Mouse (Mus musculus) splenic B cell, adult 2 months (primary cell): ENCODE results near the gene Tesk1.
A peak's percentile ranks its signal among the peaks of the same experiment; 100 is the strongest.
"Not testable (repeated sequence)": the region's sequence is repeated elsewhere in the genome, so short reads cannot be mapped to it uniquely, and the experiment has no call there.

Experiments
- DNase-seq: peaks from one replicate; pipeline ENCODE4 v3.0.0-alpha.2; 2011; ENCODE audit warnings: low read depth, low spot score
- H3K27me3 ChIP-seq: 2 replicates; pipeline ENCODE4 v1.6.1; 2012; ENCODE audit warnings: mild to moderate bottlenecking, low read length, moderate library complexity, mixed read lengths; ENCODE audit not compliant: control insufficient read depth, poor library complexity, insufficient read depth, severe bottlenecking
- H3K36me3 ChIP-seq: 2 replicates; pipeline ENCODE4 v1.6.1; 2012; ENCODE audit warnings: mild to moderate bottlenecking, low read length, moderate library complexity, mixed read lengths; ENCODE audit not compliant: control insufficient read depth, poor library complexity, insufficient read depth, severe bottlenecking

The Tesk1 gene

DNA sequence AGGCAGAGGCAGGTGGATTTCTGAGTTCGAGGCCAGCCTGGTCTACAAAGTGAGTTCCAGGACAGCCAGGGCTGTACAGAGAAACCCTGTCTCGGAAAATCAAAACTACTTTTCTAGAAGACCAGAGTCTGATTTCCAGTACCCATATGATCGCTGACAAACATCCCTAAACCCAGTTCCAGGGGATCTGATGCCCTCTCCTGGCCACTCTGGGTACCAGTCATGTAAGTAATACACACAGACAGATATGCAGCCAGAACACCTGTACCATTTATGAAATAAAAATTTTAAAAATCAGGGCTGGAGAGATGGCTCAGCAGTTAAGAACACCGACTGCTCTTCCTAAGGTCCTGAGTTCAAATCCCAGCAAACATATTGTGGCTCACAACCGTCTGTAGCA, 43.9 kb downstream of the Tesk1 start:
- peak; percentile 47 for DNase-seq
- H3K27me3 ChIP-seq, H3K36me3 ChIP-seq: not testable (repeated sequence)

DNA sequence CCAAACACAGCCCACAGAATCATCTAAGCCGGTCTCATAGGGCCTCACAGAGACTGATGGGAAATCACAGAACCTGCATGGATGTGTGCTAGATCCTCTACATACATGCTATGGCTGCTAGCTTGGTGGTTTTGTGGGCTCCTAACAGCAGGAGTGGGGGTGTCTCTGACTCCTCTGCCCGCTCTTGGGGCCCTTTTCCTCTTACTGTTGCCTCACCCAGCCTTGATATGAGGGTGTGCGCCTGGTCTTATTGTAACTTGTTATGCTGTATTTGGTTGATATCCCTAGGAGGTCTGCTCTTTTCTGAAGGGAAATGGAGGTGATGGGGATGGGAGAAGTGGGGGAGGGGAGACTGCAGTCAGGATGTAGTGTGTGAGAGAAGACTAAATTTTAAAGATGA, 47.9 kb downstream of the Tesk1 start:
- no peak for DNase-seq
- Histone ChIP-seq H3K36me3 (no peaks in the 10 kb centered on the region), H3K27me3 (no peaks in the 10 kb centered on the region)

- DNase-seq = no peak
- Histone ChIP-seq H3K36me3 (no peaks in the 10 kb centered on the region), H3K27me3 (no peaks in the 10 kb centered on the region)
Measured at GRCm38 (mm10) chr4:43490801-43491200, 49.1 kb downstream of the Tesk1 start.

- DNase-seq = peak; percentile 77
- H3K36me3 ChIP-seq = no peaks in the 10 kb centered on the region
- no peaks in the 10 kb centered on the region for H3K27me3 ChIP-seq
Measured at GRCm38 (mm10) chr4:43492101-43492820, 50.5 kb downstream of the Tesk1 start.

DNA sequence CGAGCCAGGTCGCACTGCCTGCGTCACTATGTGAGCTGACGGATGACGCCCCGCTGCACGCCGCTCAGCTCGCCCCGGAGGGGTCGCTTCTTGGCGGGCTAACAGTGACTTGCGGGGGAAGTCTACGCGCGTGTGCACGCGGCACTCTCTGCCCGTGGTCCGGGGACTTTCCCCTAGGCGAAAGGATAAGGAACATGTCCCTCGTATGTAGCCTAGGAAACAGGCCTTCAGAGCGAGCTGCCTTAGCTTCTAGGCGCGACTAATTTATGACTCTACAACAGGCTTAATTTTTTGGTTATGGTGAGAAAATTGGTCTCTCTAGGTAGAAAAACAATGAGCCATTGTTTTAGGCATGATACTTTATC, 51.1 kb downstream of the Tesk1 start, which contains the start of gene Ccdc107:
Gene Ccdc107 (plus strand): TSS at position 80 of the 365 bp plus-strand sequence.
- H3K36me3 ChIP-seq = no peaks in the 10 kb centered on the region
- peak; percentile 98 for DNase-seq

DNA sequence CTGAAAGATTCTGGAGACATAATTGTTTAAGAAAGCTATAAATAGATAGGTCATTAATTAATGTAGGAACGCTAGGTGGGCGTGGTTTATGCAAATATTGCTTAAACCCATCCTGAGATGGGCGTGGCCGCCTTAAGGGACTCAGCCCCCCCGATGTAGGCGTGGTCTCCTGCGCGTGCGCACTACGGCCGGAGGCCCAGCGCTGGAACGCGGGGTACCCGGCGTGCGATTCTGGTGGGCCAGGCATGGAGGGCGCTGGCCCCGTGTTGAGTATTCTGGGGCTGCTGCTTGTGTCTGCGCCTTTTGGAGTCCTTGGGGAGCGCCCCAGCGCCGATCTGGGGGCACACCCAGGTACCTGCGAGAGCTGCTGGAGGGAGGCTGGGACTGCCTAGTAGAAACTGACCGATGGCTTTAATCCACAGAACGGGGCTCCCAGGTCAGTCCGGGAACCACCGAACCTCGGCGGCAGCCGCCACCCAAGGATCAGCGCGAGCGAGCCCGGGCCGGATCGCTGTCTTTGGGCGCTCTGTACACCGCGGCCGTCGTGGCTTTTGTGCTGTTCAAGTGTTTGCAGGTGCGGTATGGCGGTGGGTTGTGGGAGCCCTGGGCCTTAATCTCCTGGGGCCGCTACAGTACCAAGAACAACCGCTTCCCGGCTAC, 51.6 kb downstream of the Tesk1 start:
- Histone ChIP-seq H3K27me3 (no peaks in the 10 kb centered on the region), H3K36me3 (no peaks in the 10 kb centered on the region)
- DNase-seq = peak; percentile 97

More for the DNA sequence above, 51.1 kb downstream of the Tesk1 start, which contains the start of gene Ccdc107:
- no peaks in the 10 kb centered on the region for H3K27me3 ChIP-seq

- peak; percentile 33 for DNase-seq
- no peaks in the 10 kb centered on the region for H3K27me3 ChIP-seq
- no peaks in the 10 kb centered on the region for H3K36me3 ChIP-seq
Measured at GRCm38 (mm10) chr4:43493846-43494240, 52.1 kb downstream of the Tesk1 start.

DNA sequence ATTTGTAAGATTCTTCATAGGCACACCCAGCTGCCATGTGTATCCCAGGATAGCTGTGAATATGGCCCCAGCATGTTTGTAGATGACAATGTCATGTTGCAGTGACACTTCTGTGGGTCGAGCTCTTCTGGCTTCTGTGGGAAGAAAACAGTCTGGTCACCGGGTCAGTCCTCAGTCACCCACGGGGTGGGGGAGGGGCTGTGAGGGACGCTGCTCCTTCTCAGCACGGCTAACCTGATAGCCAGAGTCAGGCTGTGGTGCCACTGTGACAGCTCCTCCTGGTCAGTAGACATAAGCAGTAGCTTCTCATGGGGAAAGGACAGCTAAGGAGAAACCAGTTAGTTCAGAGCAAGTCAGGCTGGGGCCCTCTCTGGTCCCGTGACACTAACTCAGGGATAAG, 54.8 kb downstream of the Tesk1 start:
- no peaks in the 10 kb centered on the region for H3K27me3 ChIP-seq
- H3K36me3 ChIP-seq = no peaks in the 10 kb centered on the region
- no peak for DNase-seq

DNA sequence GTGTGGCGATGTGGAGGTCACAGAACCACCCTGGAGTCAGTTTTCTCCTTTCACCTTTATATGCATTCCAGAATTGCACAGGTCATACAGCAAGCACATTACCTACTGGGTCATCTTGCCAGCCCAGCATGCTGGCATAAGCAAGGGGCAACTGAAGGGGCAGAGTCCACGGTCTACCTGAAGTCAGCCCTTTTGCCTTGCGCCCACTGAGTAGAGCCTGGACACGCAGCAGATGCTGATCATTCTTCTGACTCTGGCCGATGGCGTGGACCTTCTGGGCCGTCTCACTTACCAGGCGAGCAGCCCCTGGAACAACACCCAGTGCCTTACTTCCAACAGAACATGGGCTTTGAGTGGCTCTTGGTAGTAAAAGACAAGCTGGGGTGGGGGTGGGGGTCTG, 55.7 kb downstream of the Tesk1 start:
- Histone ChIP-seq H3K27me3 (no peaks in the 10 kb centered on the region), H3K36me3 (no peaks in the 10 kb centered on the region)
- no peak for DNase-seq
